Mouse (Mus musculus): Measurements from ENCODE around the gene Ttl. TPM values are rescaled to one million over a fixed set of nuclear protein-coding genes. Genes with fewer than 3 reads are reported as not detected.
A peak's percentile ranks its signal among the peaks of the same experiment; 100 is the strongest.

The Ttl gene
- polyA plus RNA-seq, 1 experiment, result 2.2 TPM

GRCm38 (mm10) chr2:129090370-129090769 is 24.6 kb downstream of the Ttl start:
- 84% methylated on average over 4 of the region's 4 CpGs for WGBS

GRCm38 (mm10) chr2:129092810-129093209 is 27.1 kb downstream of the Ttl start:
- Histone ChIP-seq H3K4me1 (ENCODE audit: control insufficient read depth, insufficient read depth, low read length) (no peaks in the 10 kb centered on the region), H3K4me3 (replicated peaks; ENCODE audit: control insufficient read depth, low read depth, low read length) (no peak overlapping the region), H3K27ac (ENCODE audit: control insufficient read depth, insufficient read depth, low read depth, low read length, poor library complexity) (no peak overlapping the region)
- WGBS, result 93% methylated on average over 12 of the region's 12 CpGs
- no peak for TF ChIP-seq POLR2A (IDR thresholded peaks at IDR 0.05; ENCODE audit: borderline replicate concordance, control insufficient read depth, low read depth, low read length)
- TF ChIP-seq CTCF (IDR thresholded peaks at IDR 0.05; ENCODE audit: control insufficient read depth, insufficient read depth, low read length), result no peak

More at GRCm38 (mm10) chr2:129090370-129090769, 24.6 kb downstream of the Ttl start:
- no peak overlapping the region for H3K27ac ChIP-seq (ENCODE audit: control insufficient read depth, insufficient read depth, low read depth, low read length, poor library complexity)
- no peak overlapping the region for H3K4me3 ChIP-seq (replicated peaks; ENCODE audit: control insufficient read depth, low read depth, low read length)
- no peaks in the 10 kb centered on the region for H3K4me1 ChIP-seq (ENCODE audit: control insufficient read depth, insufficient read depth, low read length)
- TF ChIP-seq CTCF (IDR thresholded peaks at IDR 0.05; ENCODE audit: control insufficient read depth, insufficient read depth, low read length), result no peak
- no peak for TF ChIP-seq POLR2A (IDR thresholded peaks at IDR 0.05; ENCODE audit: borderline replicate concordance, control insufficient read depth, low read depth, low read length)

GRCm38 (mm10) chr2:129093926-129094724 is 28.4 kb downstream of the Ttl start:
- Histone ChIP-seq H3K27ac (ENCODE audit: control insufficient read depth, insufficient read depth, low read depth, low read length, poor library complexity) (no peak overlapping the region), H3K4me1 (ENCODE audit: control insufficient read depth, insufficient read depth, low read length) (no peaks in the 10 kb centered on the region), H3K4me3 (replicated peaks; ENCODE audit: control insufficient read depth, low read depth, low read length) (no peak overlapping the region)
- WGBS, result 82% methylated on average over 18 of the region's 18 CpGs
- TF ChIP-seq POLR2A (IDR thresholded peaks at IDR 0.05; ENCODE audit: borderline replicate concordance, control insufficient read depth, low read depth, low read length) (no peak), CTCF (IDR thresholded peaks at IDR 0.05; ENCODE audit: control insufficient read depth, insufficient read depth, low read length) (no peak)

GRCm38 (mm10) chr2:129100784-129101310 is 35.1 kb downstream of the Ttl start, which contains the start of gene Polr1b:
Gene Polr1b, plus strand, starts transcription at chr2:129100995.
- no peak for TF ChIP-seq CTCF (IDR thresholded peaks at IDR 0.05; ENCODE audit: control insufficient read depth, insufficient read depth, low read length)
- TF ChIP-seq POLR2A (IDR thresholded peaks at IDR 0.05; ENCODE audit: borderline replicate concordance, control insufficient read depth, low read depth, low read length), result peak; percentile 77; the same call in 1 of the 2 replicates
- H3K27ac ChIP-seq (ENCODE audit: control insufficient read depth, insufficient read depth, low read depth, low read length, poor library complexity), result no peak within 1 kb of the TSS

GRCm38 (mm10) chr2:129112924-129113323 is 47.2 kb downstream of the Ttl start:
- Histone ChIP-seq H3K4me3 (replicated peaks; ENCODE audit: control insufficient read depth, low read depth, low read length) (no peak overlapping the region), H3K4me1 (ENCODE audit: control insufficient read depth, insufficient read depth, low read length) (peaks cover 2% of the 10 kb centered on the region), H3K27ac (ENCODE audit: control insufficient read depth, insufficient read depth, low read depth, low read length, poor library complexity) (no peak overlapping the region)
- WGBS, result 91% methylated on average over 5 of the region's 5 CpGs
- TF ChIP-seq POLR2A (IDR thresholded peaks at IDR 0.05; ENCODE audit: borderline replicate concordance, control insufficient read depth, low read depth, low read length) (no peak), CTCF (IDR thresholded peaks at IDR 0.05; ENCODE audit: control insufficient read depth, insufficient read depth, low read length) (no peak)

More at GRCm38 (mm10) chr2:129100784-129101310, 35.1 kb downstream of the Ttl start, which contains the start of gene Polr1b:
- Histone ChIP-seq H3K4me3 (replicated peaks; ENCODE audit: control insufficient read depth, low read depth, low read length) (peak within 1 kb of the TSS; percentile 95), H3K4me1 (ENCODE audit: control insufficient read depth, insufficient read depth, low read length) (no peaks in the 10 kb centered on the region)
- WGBS, result under 1% methylated on average over 35 of the region's 35 CpGs

- TF ChIP-seq CTCF (IDR thresholded peaks at IDR 0.05; ENCODE audit: control insufficient read depth, insufficient read depth, low read length) (no peak), POLR2A (IDR thresholded peaks at IDR 0.05; ENCODE audit: borderline replicate concordance, control insufficient read depth, low read depth, low read length) (no peak)
- 90% methylated on average over 9 of the region's 9 CpGs for WGBS
- no peaks in the 10 kb centered on the region for H3K4me1 ChIP-seq (ENCODE audit: control insufficient read depth, insufficient read depth, low read length)
- H3K27ac ChIP-seq (ENCODE audit: control insufficient read depth, insufficient read depth, low read depth, low read length, poor library complexity), result no peak overlapping the region
- H3K4me3 ChIP-seq (replicated peaks; ENCODE audit: control insufficient read depth, low read depth, low read length), result no peak overlapping the region
Measured at GRCm38 (mm10) chr2:129115706-129116367, 50.1 kb downstream of the Ttl start.

- no peak overlapping the region for H3K27ac ChIP-seq (ENCODE audit: control insufficient read depth, insufficient read depth, low read depth, low read length, poor library complexity)
- H3K4me1 ChIP-seq (ENCODE audit: control insufficient read depth, insufficient read depth, low read length), result no peaks in the 10 kb centered on the region
- TF ChIP-seq POLR2A (IDR thresholded peaks at IDR 0.05; ENCODE audit: borderline replicate concordance, control insufficient read depth, low read depth, low read length) (no peak), CTCF (IDR thresholded peaks at IDR 0.05; ENCODE audit: control insufficient read depth, insufficient read depth, low read length) (no peak)
- H3K4me3 ChIP-seq (replicated peaks; ENCODE audit: control insufficient read depth, low read depth, low read length), result no peak overlapping the region
- 94% methylated on average over 1 of the region's 1 CpGs for WGBS
Measured at GRCm38 (mm10) chr2:129116368-129116739, 50.6 kb downstream of the Ttl start.

- 93% methylated on average over 12 of the region's 12 CpGs for WGBS
- no peak overlapping the region for H3K4me3 ChIP-seq (replicated peaks; ENCODE audit: control insufficient read depth, low read depth, low read length)
- H3K4me1 ChIP-seq (ENCODE audit: control insufficient read depth, insufficient read depth, low read length), result no peaks in the 10 kb centered on the region
- H3K27ac ChIP-seq (ENCODE audit: control insufficient read depth, insufficient read depth, low read depth, low read length, poor library complexity), result no peak overlapping the region
- TF ChIP-seq POLR2A (IDR thresholded peaks at IDR 0.05; ENCODE audit: borderline replicate concordance, control insufficient read depth, low read depth, low read length) (no peak), CTCF (IDR thresholded peaks at IDR 0.05; ENCODE audit: control insufficient read depth, insufficient read depth, low read length) (no peak)
Measured at GRCm38 (mm10) chr2:129118061-129118460, 52.3 kb downstream of the Ttl start.

Measured in bone marrow, adult 2 months (tissue).